Mouse (Mus musculus) MEL (cell line): ENCODE data around the gene Gsk3b. TPM values are rescaled to one million over a fixed set of nuclear protein-coding genes. Genes with fewer than 3 reads are reported as not detected.

Source experiments
- DNase-seq: peaks from one replicate; pipeline ENCODE4 v3.0.0; 2011; ENCODE audit warnings: low read depth, low spot score
- H3K27ac ChIP-seq: 2 replicates; pipeline ENCODE4 v1.5.1; 2012; ENCODE audit warnings: low read depth, mild to moderate bottlenecking, control low read depth, low read length, moderate library complexity; ENCODE audit not compliant: control insufficient read depth
- H3K27me3 ChIP-seq, 2 experiments: fragments of 150-350 bp in 1 of 2; sonication (generic) in 1 of 2; 2 replicates each; pipeline ENCODE4 v1.6.1; 2012; ENCODE audit warnings: low read length in 2 of 2, mild to moderate bottlenecking in 2 of 2, improper control_type of control experiment in 1 of 2, moderate library complexity in 1 of 2; ENCODE audit not compliant: insufficient read depth in 2 of 2, control insufficient read depth in 1 of 2
- H3K36me3 ChIP-seq, 2 experiments: 2 replicates each; pipeline ENCODE4 v1.6.1; 2012 to 2014; ENCODE audit warnings: low read length in 2 of 2, improper control_type of control experiment in 1 of 2, inconsistent platforms in 1 of 2, mild to moderate bottlenecking in 1 of 2; ENCODE audit not compliant: insufficient read depth in 2 of 2, control insufficient read depth in 1 of 2
- H3K4me1 ChIP-seq, 2 experiments: fragments of 150-350 bp in 1 of 2; sonication (generic) in 1 of 2; 2 replicates each; pipeline ENCODE4 v1.6.1; 2012; ENCODE audit warnings: low read length in 2 of 2, improper control_type of control experiment in 1 of 2, mild to moderate bottlenecking in 1 of 2; ENCODE audit not compliant: insufficient read depth in 2 of 2, control insufficient read depth in 1 of 2
- H3K4me3 ChIP-seq, 2 experiments: fragments of 150-350 bp in 1 of 2; sonication (generic) in 1 of 2; 2 replicates each; pipeline ENCODE4 v1.5.1; 2012; ENCODE audit warnings: low read depth in 2 of 2, low read length in 2 of 2, mild to moderate bottlenecking in 2 of 2, moderate library complexity in 2 of 2, control low read depth in 1 of 2, improper control_type of control experiment in 1 of 2; ENCODE audit not compliant: control insufficient read depth in 1 of 2, insufficient read depth in 1 of 2
- H3K79me2 ChIP-seq: 2 replicates; pipeline ENCODE4 v1.6.1; 2012; ENCODE audit warnings: mild to moderate bottlenecking, low read length, moderate library complexity; ENCODE audit not compliant: control insufficient read depth, poor library complexity, insufficient read depth
- H3K9ac ChIP-seq: 2 replicates; pipeline ENCODE4 v1.6.1; 2012; ENCODE audit warnings: low read depth, mild to moderate bottlenecking, control low read depth, low read length, moderate library complexity; ENCODE audit not compliant: control insufficient read depth, poor library complexity, severe bottlenecking
- H3K9me3 ChIP-seq: fragments of 150-350 bp; sonication (generic); replicated peaks from 2 replicates; pipeline ENCODE4 v1.6.1; 2012; ENCODE audit warnings: mild to moderate bottlenecking, low read length, improper control_type of control experiment, moderate library complexity; ENCODE audit not compliant: insufficient read depth
- BHLHE40 ChIP-seq: IDR thresholded peaks from 2 replicates; pipeline ENCODE4 v1.6.1; 2012; ENCODE audit warnings: low read depth, mild to moderate bottlenecking, inconsistent platforms, low read length, improper control_type of control experiment, borderline replicate concordance
- CHD1 ChIP-seq: IDR thresholded peaks from 2 replicates; pipeline ENCODE4 v1.6.1; 2012; ENCODE audit warnings: low read depth, mild to moderate bottlenecking, inconsistent platforms, low read length, improper control_type of control experiment
- CHD2 ChIP-seq: IDR thresholded peaks from 2 replicates; pipeline ENCODE4 v1.6.1; 2011; ENCODE audit warnings: low read length, improper control_type of control experiment
- CTCF ChIP-seq, 3 experiments: IDR thresholded peaks in 2 of 3; conservative IDR thresholded peaks in 1 of 3; 2 replicates each; pipeline ENCODE4 v1.5.1; 2011 to 2012; ENCODE audit warnings: low read length in 3 of 3, low read depth in 2 of 3, mild to moderate bottlenecking in 2 of 3, improper control_type of control experiment in 1 of 3, inconsistent platforms in 1 of 3, mixed read lengths in 1 of 3, moderate library complexity in 1 of 3; ENCODE audit not compliant: control insufficient read depth in 1 of 3, insufficient read depth in 1 of 3, poor library complexity in 1 of 3, severe bottlenecking in 1 of 3
- E2F4 ChIP-seq: IDR thresholded peaks from 2 replicates; pipeline ENCODE4 v1.6.1; 2011; ENCODE audit warnings: low read depth, low read length, improper control_type of control experiment, borderline replicate concordance
- ELF1 ChIP-seq: IDR thresholded peaks from 2 replicates; pipeline ENCODE4 v1.6.1; 2014; ENCODE audit warnings: low read depth, mild to moderate bottlenecking, inconsistent platforms, low read length, improper control_type of control experiment, moderate library complexity
- EP300 ChIP-seq, 2 experiments: IDR thresholded peaks; 2 replicates each; pipeline ENCODE4 v1.6.1; 2011; ENCODE audit warnings: improper control_type of control experiment in 2 of 2, low read length in 2 of 2, low read depth in 1 of 2, mild to moderate bottlenecking in 1 of 2
- ETS1 ChIP-seq: IDR thresholded peaks from 2 replicates; pipeline ENCODE4 v1.6.1; 2012; ENCODE audit warnings: low read depth, mild to moderate bottlenecking, inconsistent platforms, low read length, improper control_type of control experiment, moderate library complexity
- HCFC1 ChIP-seq: IDR thresholded peaks from 2 replicates; pipeline ENCODE4 v1.6.1; 2012; ENCODE audit warnings: low read depth, mild to moderate bottlenecking, inconsistent platforms, low read length, improper control_type of control experiment, moderate library complexity
- JUND ChIP-seq: IDR thresholded peaks from 2 replicates; pipeline ENCODE4 v1.6.1; 2011; ENCODE audit warnings: low read depth, mild to moderate bottlenecking, improper control_type of control experiment, low read length
- KAT2A ChIP-seq: conservative IDR thresholded peaks from 2 replicates; pipeline ENCODE4 v1.6.1; 2012; ENCODE audit warnings: low read depth, low read length, improper control_type of control experiment, inconsistent platforms
- MAFK ChIP-seq: IDR thresholded peaks from 2 replicates; pipeline ENCODE4 v1.6.1; 2011; ENCODE audit warnings: low read depth, mild to moderate bottlenecking, low read length, improper control_type of control experiment, borderline replicate concordance
- MAX ChIP-seq: IDR thresholded peaks from 2 replicates; pipeline ENCODE4 v1.6.1; 2011; ENCODE audit warnings: low read length, improper control_type of control experiment
- MAZ ChIP-seq: IDR thresholded peaks from 2 replicates; pipeline ENCODE4 v1.6.1; 2012; ENCODE audit warnings: low read depth, mild to moderate bottlenecking, inconsistent platforms, low read length, improper control_type of control experiment
- MEF2A ChIP-seq: IDR thresholded peaks from 2 replicates; pipeline ENCODE4 v1.6.1; 2014; ENCODE audit warnings: low read depth, mild to moderate bottlenecking, inconsistent platforms, low read length, improper control_type of control experiment; ENCODE audit not compliant: poor library complexity, insufficient replicate concordance, severe bottlenecking; ENCODE audit errors: extremely low read depth
- MXI1 ChIP-seq: IDR thresholded peaks from 2 replicates; pipeline ENCODE4 v1.6.1; 2011; ENCODE audit warnings: mild to moderate bottlenecking, low read depth, low read length, improper control_type of control experiment
- MYB ChIP-seq: IDR thresholded peaks from 2 replicates; pipeline ENCODE4 v1.6.1; 2011; ENCODE audit warnings: mild to moderate bottlenecking, low read depth, low read length, improper control_type of control experiment
- MYC ChIP-seq: IDR thresholded peaks from 2 replicates; pipeline ENCODE4 v1.6.1; 2011; ENCODE audit warnings: low read depth, mild to moderate bottlenecking, low read length, improper control_type of control experiment, moderate library complexity
- NELFE ChIP-seq: IDR thresholded peaks from 2 replicates; pipeline ENCODE4 v1.6.1; 2011; ENCODE audit warnings: low read depth, low read length, improper control_type of control experiment
- NRF1 ChIP-seq: IDR thresholded peaks from 2 replicates; pipeline ENCODE4 v1.6.1; 2014; ENCODE audit warnings: low read depth, mild to moderate bottlenecking, inconsistent platforms, low read length, improper control_type of control experiment, moderate library complexity; ENCODE audit not compliant: poor library complexity, insufficient read depth, severe bottlenecking
- POLR2A ChIP-seq, 2 experiments: IDR thresholded peaks; 2 replicates each; pipeline ENCODE4 v1.6.1; 2011 to 2012; ENCODE audit warnings: low read length in 2 of 2, mild to moderate bottlenecking in 2 of 2, control low read depth in 1 of 2, improper control_type of control experiment in 1 of 2, low read depth in 1 of 2, moderate library complexity in 1 of 2; ENCODE audit not compliant: control insufficient read depth in 1 of 2, insufficient read depth in 1 of 2, poor library complexity in 1 of 2
- POLR2AphosphoS2 ChIP-seq: IDR thresholded peaks from 2 replicates; pipeline ENCODE4 v1.6.1; 2011; ENCODE audit warnings: low read length, improper control_type of control experiment
- POLR2AphosphoS5 ChIP-seq: IDR thresholded peaks from 2 replicates; pipeline ENCODE4 v1.6.1; 2012; ENCODE audit warnings: low read depth, borderline replicate concordance, mild to moderate bottlenecking, inconsistent platforms, low read length, moderate library complexity, mixed read lengths
- RAD21 ChIP-seq: IDR thresholded peaks from 2 replicates; pipeline ENCODE4 v1.6.1; 2011; ENCODE audit warnings: mild to moderate bottlenecking, low read depth, low read length, improper control_type of control experiment
- SIN3A ChIP-seq: IDR thresholded peaks from 2 replicates; pipeline ENCODE4 v1.6.1; 2012; ENCODE audit warnings: low read length, improper control_type of control experiment, inconsistent platforms
- SMC3 ChIP-seq: IDR thresholded peaks from 2 replicates; pipeline ENCODE4 v1.6.1; 2011; ENCODE audit warnings: low read depth, low read length, improper control_type of control experiment
- TBP ChIP-seq: IDR thresholded peaks from 2 replicates; pipeline ENCODE4 v1.8.0; 2011; ENCODE audit warnings: low read depth, low read length, improper control_type of control experiment
- TCF12 ChIP-seq: IDR thresholded peaks from 2 replicates; pipeline ENCODE4 v1.6.1; 2014; ENCODE audit warnings: low read depth, mild to moderate bottlenecking, inconsistent platforms, low read length, improper control_type of control experiment, moderate library complexity
- USF1 ChIP-seq: IDR thresholded peaks from 2 replicates; pipeline ENCODE4 v1.6.1; 2014; ENCODE audit warnings: low read depth, mild to moderate bottlenecking, inconsistent platforms, low read length, improper control_type of control experiment, moderate library complexity
- USF2 ChIP-seq, 2 experiments: IDR thresholded peaks; 2 replicates each; pipeline ENCODE4 v1.6.1; 2011 to 2012; ENCODE audit warnings: improper control_type of control experiment in 2 of 2, low read length in 2 of 2, borderline replicate concordance in 1 of 2, inconsistent platforms in 1 of 2, low read depth in 1 of 2, mild to moderate bottlenecking in 1 of 2; ENCODE audit not compliant: insufficient read depth in 1 of 2
- ZC3H11A ChIP-seq: IDR thresholded peaks from 2 replicates; pipeline ENCODE4 v1.6.1; 2012; ENCODE audit warnings: low read depth, mild to moderate bottlenecking, inconsistent platforms, low read length, improper control_type of control experiment
- ZKSCAN1 ChIP-seq: IDR thresholded peaks from 2 replicates; pipeline ENCODE4 v1.6.1; 2012; ENCODE audit warnings: low read depth, mild to moderate bottlenecking, inconsistent platforms, low read length, improper control_type of control experiment, moderate library complexity
- ZMIZ1 ChIP-seq: IDR thresholded peaks from 2 replicates; pipeline ENCODE4 v1.6.1; 2012; ENCODE audit warnings: low read depth, mild to moderate bottlenecking, inconsistent platforms, low read length, improper control_type of control experiment, moderate library complexity
- ZNF384 ChIP-seq: IDR thresholded peaks from 2 replicates; pipeline ENCODE4 v1.6.1; 2012; ENCODE audit warnings: low read depth, mild to moderate bottlenecking, inconsistent platforms, low read length, improper control_type of control experiment
- polyA plus RNA-seq, 2 experiments: library from polyadenylated mRNA; stranded (reverse) in 1 of 2; unstranded in 1 of 2; fragments of >175 nt in 1 of 2; fragments of >200 nt in 1 of 2; gene quantifications; 2 replicates each; pipeline versions ENCODE4 v1.2.1 to v1.2.4; 2012; ENCODE audit warnings: low replicate concordance in 2 of 2, low read depth in 1 of 2; ENCODE audit not compliant: insufficient read length in 2 of 2, insufficient read depth in 1 of 2, missing spikeins in 1 of 2
- total RNA-seq: library from RNA; depleted of rRNA; stranded (reverse); fragments of 300-350 nt; gene quantifications from 2 replicates; pipeline ENCODE4 v1.2.3, GENCODE M21; 2012; rRNA removed

Gene Gsk3b
- total RNA-seq, result 8.8 and 10.3 TPM in 2 replicates
- polyA plus RNA-seq, result 10 to 100 TPM in 1 of 2 experiments, not detected in 1; 20.1 TPM

GRCm38 (mm10) chr16:38088629-38089446, at the start of gene Gsk3b:
Gene Gsk3b (plus strand): TSS chr16:38089001.
- Histone ChIP-seq H3K36me3 (peaks cover 0 to 23% of the 10 kb centered on the region in 2 experiments; a peak in 2 of 4 replicates), H3K27ac (peak within 1 kb of the TSS; percentile 97), H3K4me3 (peak within 1 kb of the TSS; percentile 98 to 100), H3K9me3 (no peaks in the 10 kb centered on the region), H3K4me1 (peaks cover 5 to 8% of the 10 kb centered on the region in 2 experiments; a peak in 3 of 4 replicates), H3K79me2 (peaks cover 41% of the 10 kb centered on the region), H3K27me3 (no peaks in the 10 kb centered on the region), H3K9ac (peak within 1 kb of the TSS; percentile 95)
- peak; percentile 99 for DNase-seq
- TF ChIP-seq POLR2A (IDR thresholded peaks at IDR 0.05; ENCODE audit: control insufficient read depth in 1 of 2, insufficient read depth in 1 of 2, low read depth in 1 of 2, low read length in 2 of 2, poor library complexity in 1 of 2), result peak in 1 of 2 experiments; percentile 87
- TF ChIP-seq NRF1, result no peak
- 0 out of 2 replicates have a peak, but pooled peaks have one; percentile 31 for TF ChIP-seq TCF12
- TF ChIP-seq ELF1, result peak; percentile 24; the same call in 1 of the 2 replicates
- TF ChIP-seq MAX, result no peak; the same call in none of the 2 replicates
- no peak; the same call in 1 of the 2 replicates for TF ChIP-seq MXI1
- no peak for TF ChIP-seq CHD1
- TF ChIP-seq MAZ, result peak; percentile 75; the same call in 1 of the 2 replicates
- no peak for TF ChIP-seq USF1
- no peak for TF ChIP-seq MAFK
- TF ChIP-seq ZNF384, result no peak
- no peak for TF ChIP-seq MEF2A
- peak; percentile 77 for TF ChIP-seq CHD2
- TF ChIP-seq BHLHE40, result no peak
- TF ChIP-seq E2F4, result no peak
- no peak for TF ChIP-seq ZC3H11A
- TF ChIP-seq HCFC1, result peak; percentile 70
- peak; percentile 76 for TF ChIP-seq TBP
- peak; percentile 70; the same call in 1 of the 2 replicates for TF ChIP-seq ZMIZ1
- TF ChIP-seq ZKSCAN1, result no peak
- TF ChIP-seq POLR2AphosphoS5, result no peak
- peak; percentile 86 for TF ChIP-seq NELFE
- TF ChIP-seq POLR2AphosphoS2, result peak; percentile 86; the same call in 1 of the 2 replicates
- TF ChIP-seq EP300 (IDR thresholded peaks at IDR 0.05; ENCODE audit: low read depth in 1 of 2, low read length in 2 of 2), result no peak
- 0 out of 2 replicates have a peak, but pooled peaks have one; percentile 23 for TF ChIP-seq KAT2A
- no peak for TF ChIP-seq RAD21
- TF ChIP-seq MYB, result no peak
- 0 out of 2 replicates have a peak, but pooled peaks have one; percentile 3 for TF ChIP-seq ETS1
- no peak for TF ChIP-seq SMC3
- TF ChIP-seq SIN3A, result peak; percentile 10; the same call in 1 of the 2 replicates
- TF ChIP-seq MYC, result no peak
- TF ChIP-seq USF2 (IDR thresholded peaks at IDR 0.05; ENCODE audit: borderline replicate concordance in 1 of 2, insufficient read depth in 1 of 2, low read depth in 1 of 2, low read length in 2 of 2), result no peak
- TF ChIP-seq JUND, result no peak
- TF ChIP-seq CTCF (IDR thresholded peaks at IDR 0.05 in 2 of 3, conservative IDR thresholded peaks at IDR 0.05 in 1 of 3; ENCODE audit: control insufficient read depth in 1 of 3, insufficient read depth in 1 of 3, low read depth in 2 of 3, low read length in 3 of 3, poor library complexity in 1 of 3, severe bottlenecking in 1 of 3), result no peak
